Mouse (Mus musculus): ENCODE measurements around the gene Sv2b. TPM values are rescaled to one million over a fixed set of nuclear protein-coding genes. Genes with fewer than 3 reads are reported as not detected.

The Sv2b gene
- polyA plus RNA-seq, 1 experiment from 2014 or later: 0.02 TPM

GRCm38 (mm10) chr7:75271921-75272381, 37.1 kb downstream of the Sv2b start:
- H3K27ac ChIP-seq (ENCODE audit: low read length): no peak overlapping the region
- H3K36me3 ChIP-seq (ENCODE audit: insufficient read depth, low read length): no peaks in the 10 kb centered on the region
- no peak overlapping the region for H3K4me2 ChIP-seq (replicated peaks; ENCODE audit: low read depth, low read length)
- 60% methylated on average over 3 of the region's 3 CpGs for WGBS
- no peak overlapping the region for H3K4me3 ChIP-seq (ENCODE audit: low read depth, low read length)
- H3K27me3 ChIP-seq (replicated peaks; ENCODE audit: insufficient read depth, low read length): no peaks in the 10 kb centered on the region
- TF ChIP-seq EP300 (IDR thresholded peaks at IDR 0.05): no peak
- no peak for TF ChIP-seq CTCF (IDR thresholded peaks at IDR 0.05)
- DNase-seq (ENCODE audit: low spot score) (no peak), ATAC-seq (no peak)
- no peaks in the 10 kb centered on the region for H3K9me3 ChIP-seq (ENCODE audit: low read length)
- H3K4me1 ChIP-seq (ENCODE audit: insufficient read depth, low read depth, low read length): no peaks in the 10 kb centered on the region
- no peak overlapping the region for H3K9ac ChIP-seq (replicated peaks; ENCODE audit: low read depth)

GRCm38 (mm10) chr7:75271306-75271705, 37.8 kb downstream of the Sv2b start:
- DNase-seq (ENCODE audit: low spot score) (no peak), ATAC-seq (no peak)
- no peak overlapping the region for H3K4me3 ChIP-seq (ENCODE audit: low read depth, low read length)
- no peaks in the 10 kb centered on the region for H3K27me3 ChIP-seq (replicated peaks; ENCODE audit: insufficient read depth, low read length)
- H3K36me3 ChIP-seq (ENCODE audit: insufficient read depth, low read length): no peaks in the 10 kb centered on the region
- WGBS: 63% methylated on average over 3 of the region's 3 CpGs
- no peaks in the 10 kb centered on the region for H3K9me3 ChIP-seq (ENCODE audit: low read length)
- H3K9ac ChIP-seq (replicated peaks; ENCODE audit: low read depth): no peak overlapping the region
- no peak overlapping the region for H3K4me2 ChIP-seq (replicated peaks; ENCODE audit: low read depth, low read length)
- H3K4me1 ChIP-seq (ENCODE audit: insufficient read depth, low read depth, low read length): no peaks in the 10 kb centered on the region
- H3K27ac ChIP-seq (ENCODE audit: low read length): no peak overlapping the region
- TF ChIP-seq CTCF (IDR thresholded peaks at IDR 0.05) (no peak), EP300 (IDR thresholded peaks at IDR 0.05) (no peak)

GRCm38 (mm10) chr7:75267236-75267635, 41.8 kb downstream of the Sv2b start:
- Histone ChIP-seq H3K4me1 (ENCODE audit: insufficient read depth, low read depth, low read length) (no peaks in the 10 kb centered on the region), H3K4me3 (ENCODE audit: low read depth, low read length) (no peak overlapping the region), H3K36me3 (ENCODE audit: insufficient read depth, low read length) (no peaks in the 10 kb centered on the region), H3K27ac (ENCODE audit: low read length) (no peak overlapping the region), H3K9me3 (ENCODE audit: low read length) (no peaks in the 10 kb centered on the region), H3K4me2 (replicated peaks; ENCODE audit: low read depth, low read length) (no peak overlapping the region), H3K27me3 (replicated peaks; ENCODE audit: insufficient read depth, low read length) (no peaks in the 10 kb centered on the region), H3K9ac (replicated peaks; ENCODE audit: low read depth) (no peak overlapping the region)
- no peak for TF ChIP-seq EP300 (IDR thresholded peaks at IDR 0.05)
- TF ChIP-seq CTCF (IDR thresholded peaks at IDR 0.05): no peak
- DNase-seq (ENCODE audit: low spot score) (no peak), ATAC-seq (no peak)
- WGBS: 62% methylated on average over 4 of the region's 4 CpGs

- Histone ChIP-seq H3K9me3 (ENCODE audit: low read length) (no peaks in the 10 kb centered on the region), H3K27me3 (replicated peaks; ENCODE audit: insufficient read depth, low read length) (no peaks in the 10 kb centered on the region), H3K27ac (ENCODE audit: low read length) (no peak overlapping the region), H3K9ac (replicated peaks; ENCODE audit: low read depth) (no peak overlapping the region), H3K4me3 (ENCODE audit: low read depth, low read length) (no peak overlapping the region), H3K4me2 (replicated peaks; ENCODE audit: low read depth, low read length) (no peak overlapping the region), H3K4me1 (ENCODE audit: insufficient read depth, low read depth, low read length) (no peaks in the 10 kb centered on the region), H3K36me3 (ENCODE audit: insufficient read depth, low read length) (no peaks in the 10 kb centered on the region)
- TF ChIP-seq CTCF (IDR thresholded peaks at IDR 0.05) (no peak), EP300 (IDR thresholded peaks at IDR 0.05) (no peak)
- DNase-seq (ENCODE audit: low spot score) (no peak), ATAC-seq (no peak)
- 69% methylated on average over 4 of the region's 4 CpGs for WGBS
Observed at GRCm38 (mm10) chr7:75265241-75265640, 43.8 kb downstream of the Sv2b start.

GRCm38 (mm10) chr7:75259945-75260344, 49.1 kb downstream of the Sv2b start:
- Histone ChIP-seq H3K9ac (replicated peaks; ENCODE audit: low read depth) (no peak overlapping the region), H3K4me2 (replicated peaks; ENCODE audit: low read depth, low read length) (no peak overlapping the region), H3K4me3 (ENCODE audit: low read depth, low read length) (no peak overlapping the region), H3K27ac (ENCODE audit: low read length) (no peak overlapping the region), H3K36me3 (ENCODE audit: insufficient read depth, low read length) (no peaks in the 10 kb centered on the region), H3K27me3 (replicated peaks; ENCODE audit: insufficient read depth, low read length) (no peaks in the 10 kb centered on the region), H3K4me1 (ENCODE audit: insufficient read depth, low read depth, low read length) (no peaks in the 10 kb centered on the region), H3K9me3 (ENCODE audit: low read length) (no peaks in the 10 kb centered on the region)
- DNase-seq (ENCODE audit: low spot score): no peak
- ATAC-seq: no peak
- WGBS: 74% methylated on average over 3 of the region's 3 CpGs
- TF ChIP-seq CTCF (IDR thresholded peaks at IDR 0.05): no peak
- no peak for TF ChIP-seq EP300 (IDR thresholded peaks at IDR 0.05)

- WGBS: 76% methylated on average over 8 of the region's 8 CpGs
- TF ChIP-seq CTCF (IDR thresholded peaks at IDR 0.05): no peak
- no peak for TF ChIP-seq EP300 (IDR thresholded peaks at IDR 0.05)
- no peak for DNase-seq (ENCODE audit: low spot score)
- no peaks in the 10 kb centered on the region for H3K27me3 ChIP-seq (replicated peaks; ENCODE audit: insufficient read depth, low read length)
- H3K9me3 ChIP-seq (ENCODE audit: low read length): no peaks in the 10 kb centered on the region
- H3K4me2 ChIP-seq (replicated peaks; ENCODE audit: low read depth, low read length): no peak overlapping the region
- ATAC-seq: no peak
- no peaks in the 10 kb centered on the region for H3K4me1 ChIP-seq (ENCODE audit: insufficient read depth, low read depth, low read length)
- H3K36me3 ChIP-seq (ENCODE audit: insufficient read depth, low read length): no peaks in the 10 kb centered on the region
- H3K27ac ChIP-seq (ENCODE audit: low read length): no peak overlapping the region
- H3K9ac ChIP-seq (replicated peaks; ENCODE audit: low read depth): no peak overlapping the region
- H3K4me3 ChIP-seq (ENCODE audit: low read depth, low read length): no peak overlapping the region
Observed at GRCm38 (mm10) chr7:75253611-75254250, 55.3 kb downstream of the Sv2b start.
